Mouse (Mus musculus) kidney, adult 2 months (tissue): ENCODE data around the gene Cyp2c68. TPM values are rescaled to one million over a fixed set of nuclear protein-coding genes. Genes with fewer than 3 reads are reported as not detected.
"Not testable (repeated sequence)": the region's sequence is repeated elsewhere in the genome, so short reads cannot be mapped to it uniquely, and the experiment has no call there.

ENCODE experiments used
- DNase-seq: peaks from one replicate; pipeline ENCODE4 v3.0.0; 2021
- H3K27ac ChIP-seq: fragments of 200-500 bp; 2 replicates; pipeline ENCODE4 v1.5.1; 2012; ENCODE audit warnings: low read depth, low read length, control low read depth, inconsistent platforms; ENCODE audit not compliant: insufficient read depth
- H3K27me3 ChIP-seq: fragments of 200-500 bp; replicated peaks from 2 replicates; pipeline ENCODE4 v1.6.1; 2012; ENCODE audit warnings: mild to moderate bottlenecking, moderate library complexity, low read length, inconsistent platforms; ENCODE audit not compliant: control insufficient read depth, insufficient read depth
- H3K36me3 ChIP-seq: fragments of 200-500 bp; 2 replicates; pipeline ENCODE4 v1.6.1; 2012; ENCODE audit warnings: mild to moderate bottlenecking, moderate library complexity, low read length, inconsistent platforms; ENCODE audit not compliant: control insufficient read depth, insufficient read depth
- H3K4me1 ChIP-seq: fragments of 200-500 bp; 2 replicates; pipeline ENCODE4 v1.6.1; 2011; ENCODE audit warnings: low read length; ENCODE audit not compliant: control insufficient read depth, insufficient read depth
- H3K4me3 ChIP-seq: fragments of 200-500 bp; 2 replicates; pipeline ENCODE4 v1.5.1; 2011; ENCODE audit warnings: mild to moderate bottlenecking, low read depth, low read length, control low read depth; ENCODE audit not compliant: insufficient read depth
- CTCF ChIP-seq: fragments of 200-500 bp; conservative IDR thresholded peaks from 2 replicates; pipeline ENCODE4 v1.5.1; 2011; ENCODE audit warnings: low read depth, mild to moderate bottlenecking, control low read depth, low read length, moderate library complexity, mixed read lengths; ENCODE audit not compliant: insufficient read depth, insufficient read length
- POLR2A ChIP-seq: fragments of 200-500 bp; IDR thresholded peaks from one replicate; pipeline ENCODE4 v1.6.1; 2011; ENCODE audit warnings: low read depth, low read length, control low read depth
- WGBS: fragments of 180-500 bp; shearing (Covaris S2); methylation state at CpG from one replicate; pipeline ENCODE4 v1.1.7; 2018; 5-methylcytosine and 5-hydroxymethylcytosine counted together
- polyA plus RNA-seq: library from polyadenylated mRNA; depleted of rRNA; stranded (reverse); fragments of >200 nt; gene quantifications from 2 replicates; pipeline ENCODE4 v1.2.3, GENCODE M21; 2012; rRNA removed

Gene Cyp2c68
- polyA plus RNA-seq: 0.35 and 0.64 TPM in 2 replicates

DNA sequence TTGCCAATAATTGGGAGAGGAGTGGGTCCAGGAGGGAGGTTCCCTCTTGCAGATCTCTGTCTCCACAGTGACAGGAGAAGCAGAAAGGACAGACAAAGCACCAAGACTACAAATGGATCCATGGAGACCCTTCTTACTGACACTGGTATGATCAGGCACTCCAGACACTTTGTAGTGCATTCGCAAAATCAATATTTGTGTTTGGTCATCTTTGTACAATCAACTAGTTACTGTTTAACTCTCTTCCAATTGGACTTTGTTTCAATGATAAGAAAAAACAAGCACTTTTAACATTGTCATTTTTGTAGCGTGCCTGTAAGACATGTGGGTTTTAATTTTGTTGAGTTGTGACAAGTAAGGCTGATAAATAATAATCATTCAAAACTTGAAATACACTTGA lies at the start of gene Cyp2c68:
TSS of gene Cyp2c68 (minus strand) at position 135 of the 400 bp plus-strand sequence.
- no peaks in the 10 kb centered on the region for H3K4me1 ChIP-seq
- WGBS: 69% methylated on average over 2 of the region's 2 CpGs
- TF ChIP-seq POLR2A (no peak), CTCF (no peak)
- no peak within 1 kb of the TSS for H3K27ac ChIP-seq
- no peaks in the 10 kb centered on the region for H3K27me3 ChIP-seq
- no peak within 1 kb of the TSS for H3K4me3 ChIP-seq
- DNase-seq: no peak
- no peaks in the 10 kb centered on the region for H3K36me3 ChIP-seq

DNA sequence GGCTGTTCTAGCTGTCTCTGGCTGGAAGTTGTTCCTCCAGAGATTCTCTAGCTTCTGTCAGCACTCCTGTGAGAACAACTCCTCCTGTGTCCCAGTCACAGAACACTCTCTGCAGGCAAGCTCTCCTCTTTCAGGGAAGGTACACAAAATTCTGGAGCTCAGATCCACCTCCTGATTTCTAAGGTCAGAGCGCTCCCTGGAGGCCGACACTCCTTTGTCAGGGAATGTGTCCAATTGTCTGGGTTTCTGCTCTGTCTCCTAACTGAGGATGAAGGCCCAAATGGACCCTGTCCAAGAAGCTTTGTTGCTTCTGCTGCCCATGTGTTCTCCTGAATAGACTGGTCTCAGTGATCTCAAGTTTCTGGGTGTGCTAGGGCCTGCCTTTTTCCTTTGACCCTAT lies 44.6 kb upstream of the Cyp2c68 start:
- H3K27ac ChIP-seq, H3K27me3 ChIP-seq, H3K4me3 ChIP-seq, H3K36me3 ChIP-seq, H3K4me1 ChIP-seq: not testable (repeated sequence)
- WGBS: 75% methylated on average over 2 of the region's 2 CpGs
- TF ChIP-seq CTCF: peak; percentile 16; the same call in 1 of the 2 replicates
- peak; percentile 43 for DNase-seq

DNA sequence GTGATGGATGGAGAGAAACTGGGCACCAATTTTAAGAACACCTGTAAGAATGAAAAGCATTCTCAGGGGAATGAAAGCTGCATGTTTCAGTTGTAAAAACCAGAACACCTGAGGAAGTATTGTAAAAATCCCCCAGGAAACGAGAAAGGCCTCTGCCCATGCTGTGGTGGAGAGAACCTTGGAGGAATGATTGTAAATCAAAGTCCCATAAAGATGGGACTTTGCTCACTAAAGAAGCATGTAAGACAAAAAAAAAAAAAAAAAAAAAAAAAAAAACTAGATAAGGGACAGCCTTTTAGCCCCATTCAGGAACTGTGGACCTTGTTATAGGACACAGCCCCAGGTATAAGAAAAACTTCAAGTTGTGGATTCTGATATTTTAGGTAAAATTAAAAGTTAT lies 4.5 kb upstream of the Cyp2c68 start:
- Histone ChIP-seq H3K4me1 (no peaks in the 10 kb centered on the region), H3K4me3 (no peak overlapping the region), H3K36me3 (no peaks in the 10 kb centered on the region), H3K27me3 (no peaks in the 10 kb centered on the region), H3K27ac (no peak overlapping the region)
- TF ChIP-seq POLR2A: no peak
- TF ChIP-seq CTCF: no peak
- 22% methylated on average over 1 of the region's 1 CpGs for WGBS
- DNase-seq: no peak

DNA sequence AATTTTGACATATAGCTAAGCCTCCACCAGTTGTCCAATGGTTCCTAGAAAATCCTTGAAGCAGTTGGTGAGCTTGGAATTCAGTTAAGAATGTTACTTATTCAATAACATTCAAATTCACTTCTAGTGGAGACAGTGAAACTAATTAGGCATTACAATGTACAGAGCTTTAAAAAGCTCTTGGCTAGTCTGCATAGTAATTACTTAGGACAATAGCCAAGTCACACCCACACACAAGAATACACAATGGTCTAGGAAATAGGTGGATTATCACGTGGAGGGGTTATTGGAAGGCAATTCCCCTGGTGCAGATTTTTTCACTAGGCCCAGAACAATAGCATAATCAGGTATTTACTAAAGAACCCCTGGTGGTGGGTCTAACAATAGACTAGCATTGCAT lies 3.5 kb upstream of the Cyp2c68 start:
- DNase-seq, H3K27me3 ChIP-seq: not testable (repeated sequence)
- 58% methylated on average over 1 of the region's 1 CpGs for WGBS

DNA sequence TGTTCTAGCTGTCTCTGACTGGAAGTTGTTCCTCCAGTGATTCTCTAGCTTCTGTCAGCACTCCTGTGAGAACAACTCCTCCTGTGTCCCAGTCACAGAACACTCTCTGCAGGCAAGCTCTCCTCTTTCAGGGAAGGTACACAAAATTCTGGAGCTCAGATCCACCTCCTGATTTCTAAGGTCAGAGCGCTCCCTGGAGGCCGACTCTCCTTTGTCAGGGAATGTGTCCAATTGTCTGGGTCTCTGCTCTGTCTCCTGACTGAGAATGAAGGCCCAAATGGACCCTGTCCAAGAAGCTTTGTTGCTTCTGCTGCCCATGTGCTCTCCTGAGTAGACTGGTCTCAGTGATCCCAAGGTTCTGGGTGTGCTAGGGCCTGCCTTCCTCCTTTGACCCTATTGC lies 29.7 kb downstream of the Cyp2c68 start:
- not testable (repeated sequence) for H3K4me3 ChIP-seq, H3K27me3 ChIP-seq, H3K36me3 ChIP-seq, H3K27ac ChIP-seq, H3K4me1 ChIP-seq
- 88% methylated on average over 2 of the region's 2 CpGs for WGBS
- peak; percentile 34 for DNase-seq

More for the DNA sequence above, 3.5 kb upstream of the Cyp2c68 start:
- not testable (repeated sequence) for H3K4me1 ChIP-seq, H3K4me3 ChIP-seq, H3K36me3 ChIP-seq, H3K27ac ChIP-seq

DNA sequence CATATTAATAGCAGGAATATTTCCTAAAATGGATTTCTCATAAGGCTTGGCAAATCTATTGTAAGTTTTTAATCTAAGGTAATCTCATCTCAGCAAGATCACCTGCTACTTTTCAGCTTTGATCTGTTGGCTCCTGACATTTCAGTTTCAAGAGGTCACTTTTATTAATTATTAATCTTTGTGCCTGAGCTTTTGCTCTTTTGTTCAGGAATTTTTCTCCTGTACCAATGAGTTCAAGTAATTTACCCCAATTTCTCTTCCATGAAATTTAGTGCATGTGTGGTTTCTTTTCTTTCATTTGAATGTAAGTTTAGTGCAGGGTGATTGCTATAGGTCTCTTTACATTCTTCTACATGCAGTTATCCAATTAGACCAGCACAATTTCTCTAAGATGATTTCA lies 75.2 kb downstream of the Cyp2c68 start:
- peak; percentile 52 for DNase-seq
- not testable (repeated sequence) for H3K4me3 ChIP-seq, H3K36me3 ChIP-seq, H3K4me1 ChIP-seq, H3K27ac ChIP-seq, H3K27me3 ChIP-seq

DNA sequence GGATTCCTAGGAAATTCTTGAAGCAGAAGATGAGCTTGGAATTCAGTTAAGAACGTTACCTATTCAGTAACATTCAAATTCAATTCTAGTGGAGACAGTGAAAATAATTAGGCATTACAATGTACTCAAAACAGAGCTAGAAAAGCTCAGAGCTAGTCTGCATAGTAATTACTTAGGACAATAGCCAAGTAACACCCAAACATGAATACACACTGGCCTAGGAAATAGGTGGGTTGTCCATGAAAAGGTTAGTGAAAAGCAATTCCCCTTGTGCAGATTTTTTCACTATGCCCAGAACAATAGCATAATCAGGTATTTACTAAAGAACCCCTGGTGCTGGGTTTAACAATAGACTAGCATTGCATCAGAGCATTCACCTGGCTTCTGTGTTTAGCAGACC lies 88.5 kb downstream of the Cyp2c68 start:
- Histone ChIP-seq H3K27ac (no peak overlapping the region), H3K4me1 (no peaks in the 10 kb centered on the region), H3K36me3 (no peaks in the 10 kb centered on the region), H3K4me3 (no peak overlapping the region), H3K27me3 (no peaks in the 10 kb centered on the region)
- DNase-seq: no peak
- WGBS: 40% methylated on average over 1 of the region's 1 CpGs
- TF ChIP-seq CTCF: no peak
- TF ChIP-seq POLR2A: no peak

DNA sequence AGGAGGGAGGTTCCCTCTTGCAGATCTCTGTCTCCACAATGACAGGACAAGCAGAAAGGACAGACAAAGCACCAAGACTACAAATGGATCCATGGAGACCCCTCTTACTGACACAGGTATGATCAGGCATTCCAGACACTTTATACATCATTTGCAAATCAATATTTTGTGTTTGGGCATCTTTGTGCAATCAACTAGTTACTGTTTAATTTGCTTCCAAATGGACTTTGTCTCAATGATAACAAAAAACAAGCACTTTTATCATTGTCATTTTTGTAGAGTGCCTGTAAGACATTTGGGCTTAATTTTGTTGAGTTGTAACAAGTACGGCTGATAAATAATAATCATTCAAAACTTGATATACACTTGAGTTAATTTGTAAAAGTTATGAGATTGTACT lies 91.9 kb downstream of the Cyp2c68 start, which contains the start of gene Cyp2c67:
TSS of gene Cyp2c67 (minus strand) at position 114 of the 400 bp plus-strand sequence.
- H3K4me3 ChIP-seq: no peak within 1 kb of the TSS
- no peaks in the 10 kb centered on the region for H3K27me3 ChIP-seq
- TF ChIP-seq POLR2A (no peak), CTCF (no peak)
- WGBS: 94% methylated on average over 1 of the region's 1 CpGs
- DNase-seq: no peak
- no peaks in the 10 kb centered on the region for H3K36me3 ChIP-seq
- H3K4me1 ChIP-seq: no peaks in the 10 kb centered on the region
- H3K27ac ChIP-seq: no peak within 1 kb of the TSS
